Mouse (Mus musculus) cerebellum, adult 11 months (tissue): ENCODE data around the gene Mbtps2.

ENCODE experiments used
- DNase-seq: peaks from one replicate; pipeline ENCODE4 v3.0.0; 2022

Gene Mbtps2

DNA sequence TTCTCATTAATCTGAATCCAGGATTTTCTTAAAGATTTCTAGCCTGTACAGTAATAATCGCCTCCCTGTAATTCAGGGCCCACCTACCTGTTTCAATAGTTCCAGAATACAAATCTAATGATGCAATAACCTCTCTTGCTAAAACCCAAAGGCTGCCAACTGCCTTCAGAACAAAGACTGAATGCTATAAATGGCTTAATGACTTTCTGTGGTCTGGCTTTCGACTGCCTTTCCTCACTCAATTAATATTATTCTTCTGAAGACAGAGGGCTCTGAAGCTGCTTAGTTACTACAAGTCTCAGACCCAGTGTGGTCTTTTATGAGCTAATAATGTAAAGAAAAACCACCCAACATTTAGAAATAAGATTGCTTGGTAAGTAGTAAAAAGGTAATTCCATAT is 96.6 kb downstream of the Mbtps2 start:
- no peak for DNase-seq

DNA sequence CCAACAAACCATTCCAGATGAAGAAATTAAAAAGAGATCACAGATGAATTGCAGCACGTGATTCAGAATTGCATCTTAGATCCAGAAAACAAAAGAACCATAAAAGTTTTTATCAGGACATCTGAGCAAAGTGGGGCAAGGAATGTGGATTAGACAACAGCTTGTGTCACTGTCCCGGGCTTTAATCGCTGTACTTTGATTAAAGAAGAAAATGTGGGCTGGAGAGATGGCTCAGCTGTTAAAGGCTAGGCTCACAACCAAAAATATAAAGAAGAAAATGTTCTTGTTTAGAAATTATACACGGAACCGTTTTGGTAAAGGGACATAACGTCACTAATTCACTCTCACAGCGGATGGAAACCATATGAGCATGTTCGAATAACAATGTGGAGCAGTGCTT is 98.5 kb downstream of the Mbtps2 start:
- DNase-seq = no peak

DNA sequence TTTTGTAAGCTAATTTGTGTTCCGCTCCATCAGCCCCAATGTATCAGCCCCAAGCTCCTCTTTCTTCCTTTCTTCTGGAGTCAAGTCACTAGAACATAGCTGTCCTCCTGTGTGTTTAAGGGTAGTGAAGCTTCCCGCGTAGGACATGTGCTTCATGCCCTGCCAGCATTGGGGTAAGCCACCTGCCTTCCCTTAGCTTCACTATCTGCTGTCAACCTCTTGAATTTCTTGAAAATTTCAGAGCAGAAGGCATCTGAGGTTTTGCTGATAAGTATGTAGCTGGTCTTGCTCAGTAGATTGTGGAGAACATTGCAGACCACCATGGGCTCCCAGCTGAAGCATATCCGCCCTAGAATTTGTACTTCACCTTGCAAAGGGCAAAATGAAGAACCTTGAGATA is 105.4 kb downstream of the Mbtps2 start:
- no peak for DNase-seq

DNA sequence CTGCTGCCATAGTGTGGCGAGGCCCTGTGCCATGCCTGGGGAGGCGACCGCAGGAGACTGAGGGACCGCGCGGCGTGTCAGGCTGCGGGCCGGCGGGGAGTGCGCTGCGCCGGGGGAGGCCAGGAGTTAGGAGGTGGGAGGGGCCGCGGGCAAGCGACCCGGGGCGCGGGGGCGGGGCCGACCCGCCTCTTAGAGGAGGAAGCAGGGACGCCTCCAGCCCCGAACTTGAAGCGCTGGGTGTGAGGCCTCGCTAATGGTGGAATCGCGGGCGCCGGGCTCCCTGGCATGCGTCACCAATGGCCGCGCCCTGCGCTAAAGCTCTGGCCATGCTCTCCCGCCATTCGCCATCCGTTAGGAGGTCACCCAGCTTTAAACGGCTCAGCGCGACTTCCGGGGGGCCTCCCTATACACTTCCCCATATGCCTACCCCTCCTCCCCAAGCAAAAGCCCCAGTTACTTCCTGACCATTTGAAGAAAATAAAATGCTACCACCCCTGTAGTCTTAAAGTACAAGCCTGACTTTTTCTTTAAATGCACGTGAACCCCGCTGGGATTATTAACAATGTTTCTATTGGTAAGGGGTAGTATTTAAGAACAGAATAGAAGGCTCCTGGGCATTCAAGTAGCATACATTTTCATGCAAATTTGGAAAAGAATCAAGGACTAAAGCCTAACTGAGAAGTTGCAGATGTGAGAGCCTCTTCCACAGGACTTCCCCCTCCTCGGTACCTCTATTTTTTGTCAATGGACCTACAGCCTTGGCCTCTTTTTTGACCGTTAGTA is 106.4 kb downstream of the Mbtps2 start, which contains the start of gene Sms:
TSS of gene Sms (minus strand) at position 344 of the 783 bp plus-strand sequence.
- DNase-seq = peak; percentile 44

DNA sequence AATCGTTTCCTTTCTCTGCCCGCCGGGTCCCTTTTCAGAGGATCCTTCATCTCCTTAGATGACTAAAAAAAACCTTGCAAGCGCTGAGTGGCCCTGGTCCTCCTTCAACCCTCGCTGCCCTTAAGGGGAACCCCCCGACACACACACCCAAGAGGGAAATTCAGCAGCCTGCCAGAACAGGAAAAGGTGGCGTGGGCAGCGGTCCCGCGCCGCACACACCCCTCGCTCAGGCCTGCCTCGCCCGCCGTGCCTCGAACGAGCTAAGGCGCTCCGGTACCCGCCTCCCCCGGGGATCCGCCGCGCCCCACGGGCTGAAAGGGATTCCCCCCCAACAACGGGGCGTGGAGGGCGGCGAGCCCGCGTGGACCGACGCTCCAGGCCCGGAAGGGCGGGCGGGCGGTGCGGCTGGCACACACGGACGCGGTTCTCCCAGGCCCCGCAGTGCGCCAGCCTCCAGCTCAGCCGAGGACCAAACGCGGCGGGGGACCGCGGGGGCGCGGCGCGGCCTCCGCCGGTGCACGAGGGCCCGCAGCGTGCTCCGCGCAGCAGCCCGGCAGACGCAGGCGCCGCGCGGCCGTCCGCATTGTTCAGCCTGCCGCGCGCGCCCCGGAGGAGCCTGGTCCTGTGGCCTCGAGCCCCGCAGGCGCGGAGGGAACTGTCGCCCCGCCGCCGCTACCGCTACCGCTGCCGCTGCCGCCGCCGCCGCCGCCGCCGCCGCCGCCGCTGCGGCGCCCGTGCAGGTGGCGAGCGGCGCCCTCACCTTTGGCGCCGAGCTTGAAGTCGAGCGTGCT is 107.2 kb downstream of the Mbtps2 start:
- peak; percentile 44 for DNase-seq

DNA sequence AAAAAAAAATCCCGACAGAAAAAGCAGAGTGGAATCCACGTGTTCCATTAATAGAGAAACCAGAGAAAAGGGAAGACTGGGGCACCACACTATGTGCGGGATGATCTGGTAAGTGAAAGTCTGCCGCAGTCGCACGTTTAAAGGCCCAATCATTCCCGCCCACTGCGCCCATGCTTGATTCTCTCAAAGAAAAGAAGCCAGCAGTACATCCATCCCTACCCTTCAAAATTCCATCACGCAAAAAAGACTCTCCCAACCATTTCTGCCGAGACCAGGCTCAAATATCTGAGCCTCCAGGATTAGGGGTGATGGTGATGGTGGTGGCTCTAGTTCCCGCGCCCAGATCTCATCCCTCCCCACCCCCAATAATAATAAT is 107.8 kb downstream of the Mbtps2 start:
- no peak for DNase-seq

DNA sequence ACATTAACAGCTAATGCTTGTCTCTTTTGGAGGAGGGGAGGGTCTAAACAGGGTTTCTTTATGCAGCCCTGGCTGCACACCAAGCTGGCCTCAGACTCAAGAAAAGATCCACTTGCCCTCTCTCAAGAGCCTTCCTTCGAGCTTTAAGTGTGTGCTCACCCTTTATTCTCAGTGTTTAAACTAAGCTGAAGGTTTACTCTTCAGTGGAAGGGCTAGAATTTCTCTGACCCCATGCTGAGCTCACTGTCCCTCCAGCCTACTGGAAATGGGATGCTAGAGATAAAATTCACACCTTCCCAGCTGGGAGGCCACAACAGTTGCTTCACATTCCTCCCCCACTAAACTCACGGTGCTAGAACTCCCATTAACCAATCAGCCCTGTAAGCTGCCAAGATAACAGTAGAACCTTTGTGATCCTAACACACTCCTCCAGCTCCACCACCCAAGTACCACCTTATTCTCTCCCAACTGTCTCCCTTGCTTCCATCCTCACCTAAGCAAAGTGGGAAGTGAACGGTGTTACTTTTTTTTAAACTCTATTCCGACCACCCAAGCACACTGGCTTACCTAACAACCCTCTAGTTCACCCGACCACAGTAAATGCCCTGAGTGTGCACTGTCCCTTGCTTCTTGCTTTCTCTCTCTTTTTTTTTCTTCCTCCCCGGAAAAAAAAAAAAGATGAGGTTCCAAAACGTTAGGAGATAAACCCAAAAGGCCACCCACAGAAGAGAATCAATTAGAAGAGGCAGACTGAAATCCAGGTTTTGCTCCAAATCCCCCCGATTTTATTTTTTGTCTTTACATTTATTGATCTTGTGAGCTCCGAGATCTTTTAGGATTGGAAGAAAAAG is 108.4 kb downstream of the Mbtps2 start:
- no peak for DNase-seq

DNA sequence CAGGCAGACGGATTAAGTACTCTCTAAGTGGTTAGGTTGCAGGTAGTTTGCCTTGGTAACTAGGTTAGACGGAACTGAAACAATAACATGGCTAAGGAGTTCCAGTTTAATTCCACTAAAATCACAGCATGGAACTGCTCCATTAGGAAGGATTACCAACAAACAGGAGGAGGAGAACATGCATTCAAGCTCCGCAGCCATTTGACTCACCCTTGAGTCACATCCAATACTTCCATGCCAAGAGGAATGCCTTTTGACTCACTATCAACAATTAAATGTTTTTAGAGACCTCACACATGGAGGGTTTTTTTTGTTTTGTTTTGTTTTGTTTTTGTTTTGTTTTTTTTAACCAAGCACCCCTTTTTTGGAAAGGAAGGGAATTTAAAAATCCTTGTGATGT is 109.7 kb downstream of the Mbtps2 start:
- DNase-seq = no peak

DNA sequence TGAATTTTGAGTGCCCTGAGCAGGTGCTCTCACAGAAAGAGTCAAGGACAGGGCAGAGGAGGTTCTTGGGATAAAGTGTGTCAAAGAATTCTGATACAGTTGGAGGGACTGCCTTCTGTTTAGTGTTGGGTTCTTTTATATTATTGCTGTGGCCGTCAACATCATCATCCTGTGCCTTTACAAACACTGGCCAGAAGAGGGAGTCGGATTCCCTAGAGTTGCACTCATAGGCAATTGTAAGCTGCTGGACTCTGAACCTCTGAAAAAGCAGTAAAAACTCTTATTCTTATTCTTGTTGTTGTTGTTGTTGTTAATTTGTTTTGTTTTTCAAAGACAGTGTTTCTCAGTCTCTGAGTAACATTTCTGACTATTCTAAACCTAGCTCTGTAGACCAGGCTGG is 111.8 kb downstream of the Mbtps2 start:
- DNase-seq = peak; percentile 26
